Mouse (Mus musculus): Measurements from ENCODE around the gene Pglyrp2. TPM values are rescaled to one million over a fixed set of nuclear protein-coding genes. Genes with fewer than 3 reads are reported as not detected.

The Pglyrp2 gene
- polyA plus RNA-seq, 1 experiment = 2.0 TPM

GRCm38 (mm10) chr17:32445016-32445415, 21.0 kb upstream of the Pglyrp2 start:
- TF ChIP-seq FLI1 (IDR thresholded peaks at IDR 0.05; ENCODE audit: low read length) (no peak), GATA1 (IDR thresholded peaks at IDR 0.05; ENCODE audit: borderline replicate concordance, low read length) (no peak)
- Histone ChIP-seq H3K4me1 (no peaks in the 10 kb centered on the region), H3K9me3 (peaks cover 33% of the 10 kb centered on the region), H3K4me3 (replicated peaks) (no peak overlapping the region), H3K27me3 (replicated peaks) (peaks cover 42% of the 10 kb centered on the region), H3K36me3 (replicated peaks; ENCODE audit: low read length) (no peaks in the 10 kb centered on the region)

- no peaks in the 10 kb centered on the region for H3K36me3 ChIP-seq (replicated peaks; ENCODE audit: low read length)
- H3K4me3 ChIP-seq (replicated peaks) = no peak overlapping the region
- TF ChIP-seq FLI1 (IDR thresholded peaks at IDR 0.05; ENCODE audit: low read length) (no peak), GATA1 (IDR thresholded peaks at IDR 0.05; ENCODE audit: borderline replicate concordance, low read length) (no peak)
- H3K9me3 ChIP-seq = peaks cover 16% of the 10 kb centered on the region
- no peaks in the 10 kb centered on the region for H3K4me1 ChIP-seq
- H3K27me3 ChIP-seq (replicated peaks) = peaks cover 38% of the 10 kb centered on the region
These were observed 19.3 kb upstream of the Pglyrp2 start for GRCm38 (mm10) chr17:32443245-32443644.

GRCm38 (mm10) chr17:32437106-32437505, 13.1 kb upstream of the Pglyrp2 start:
- Histone ChIP-seq H3K4me1 (peaks cover 11% of the 10 kb centered on the region), H3K27me3 (replicated peaks) (peaks cover 15% of the 10 kb centered on the region), H3K36me3 (replicated peaks; ENCODE audit: low read length) (no peaks in the 10 kb centered on the region), H3K9me3 (no peaks in the 10 kb centered on the region), H3K4me3 (replicated peaks) (no peak overlapping the region)
- TF ChIP-seq GATA1 (IDR thresholded peaks at IDR 0.05; ENCODE audit: borderline replicate concordance, low read length) = no peak

- H3K9me3 ChIP-seq = no peaks in the 10 kb centered on the region
- peaks cover 3% of the 10 kb centered on the region for H3K27me3 ChIP-seq (replicated peaks)
- TF ChIP-seq GATA1 (IDR thresholded peaks at IDR 0.05; ENCODE audit: borderline replicate concordance, low read length) (no peak), FLI1 (IDR thresholded peaks at IDR 0.05; ENCODE audit: low read length) (no peak)
These were observed 11.2 kb upstream of the Pglyrp2 start for GRCm38 (mm10) chr17:32435151-32435550.

GRCm38 (mm10) chr17:32434324-32434723, 10.4 kb upstream of the Pglyrp2 start:
- no peaks in the 10 kb centered on the region for H3K9me3 ChIP-seq
- TF ChIP-seq FLI1 (IDR thresholded peaks at IDR 0.05; ENCODE audit: low read length) (no peak), GATA1 (IDR thresholded peaks at IDR 0.05; ENCODE audit: borderline replicate concordance, low read length) (no peak)
- no peak overlapping the region for H3K4me3 ChIP-seq (replicated peaks)
- peaks cover 14% of the 10 kb centered on the region for H3K4me1 ChIP-seq
- no peaks in the 10 kb centered on the region for H3K36me3 ChIP-seq (replicated peaks; ENCODE audit: low read length)
- H3K27me3 ChIP-seq (replicated peaks) = peaks cover 2% of the 10 kb centered on the region

More at GRCm38 (mm10) chr17:32435151-32435550, 11.2 kb upstream of the Pglyrp2 start:
- Histone ChIP-seq H3K4me1 (peaks cover 14% of the 10 kb centered on the region), H3K4me3 (replicated peaks) (no peak overlapping the region), H3K36me3 (replicated peaks; ENCODE audit: low read length) (no peaks in the 10 kb centered on the region)

- Histone ChIP-seq H3K4me3 (replicated peaks) (no peak overlapping the region), H3K27me3 (replicated peaks) (no peaks in the 10 kb centered on the region), H3K36me3 (replicated peaks; ENCODE audit: low read length) (no peaks in the 10 kb centered on the region), H3K4me1 (peaks cover 12% of the 10 kb centered on the region), H3K9me3 (no peaks in the 10 kb centered on the region)
- TF ChIP-seq GATA1 (IDR thresholded peaks at IDR 0.05; ENCODE audit: borderline replicate concordance, low read length) (no peak), FLI1 (IDR thresholded peaks at IDR 0.05; ENCODE audit: low read length) (no peak)
These were observed 8.0 kb upstream of the Pglyrp2 start for GRCm38 (mm10) chr17:32431972-32432371.

GRCm38 (mm10) chr17:32426610-32427009, 2.6 kb upstream of the Pglyrp2 start:
- TF ChIP-seq FLI1 (IDR thresholded peaks at IDR 0.05; ENCODE audit: low read length) (no peak), GATA1 (IDR thresholded peaks at IDR 0.05; ENCODE audit: borderline replicate concordance, low read length) (no peak)
- H3K4me1 ChIP-seq = peaks cover 37% of the 10 kb centered on the region
- H3K27me3 ChIP-seq (replicated peaks) = no peaks in the 10 kb centered on the region
- H3K4me3 ChIP-seq (replicated peaks) = no peak overlapping the region
- H3K36me3 ChIP-seq (replicated peaks; ENCODE audit: low read length) = no peaks in the 10 kb centered on the region
- H3K9me3 ChIP-seq = no peaks in the 10 kb centered on the region

GRCm38 (mm10) chr17:32420781-32421180, 3.2 kb downstream of the Pglyrp2 start:
- Histone ChIP-seq H3K4me1 (peaks cover 54% of the 10 kb centered on the region), H3K4me3 (replicated peaks) (no peak overlapping the region), H3K36me3 (replicated peaks; ENCODE audit: low read length) (peaks cover 7% of the 10 kb centered on the region), H3K9me3 (no peaks in the 10 kb centered on the region), H3K27me3 (replicated peaks) (no peaks in the 10 kb centered on the region)
- TF ChIP-seq GATA1 (IDR thresholded peaks at IDR 0.05; ENCODE audit: borderline replicate concordance, low read length) (no peak), FLI1 (IDR thresholded peaks at IDR 0.05; ENCODE audit: low read length) (no peak)

- Histone ChIP-seq H3K9me3 (no peaks in the 10 kb centered on the region), H3K4me1 (peaks cover 56% of the 10 kb centered on the region), H3K27me3 (replicated peaks) (no peaks in the 10 kb centered on the region), H3K36me3 (replicated peaks; ENCODE audit: low read length) (peaks cover 7% of the 10 kb centered on the region), H3K4me3 (replicated peaks) (no peak overlapping the region)
- TF ChIP-seq FLI1 (IDR thresholded peaks at IDR 0.05; ENCODE audit: low read length) (no peak), GATA1 (IDR thresholded peaks at IDR 0.05; ENCODE audit: borderline replicate concordance, low read length) (no peak)
These were observed 4.0 kb downstream of the Pglyrp2 start for GRCm38 (mm10) chr17:32419989-32420388.

GRCm38 (mm10) chr17:32416771-32417170, 7.2 kb downstream of the Pglyrp2 start:
- TF ChIP-seq GATA1 (IDR thresholded peaks at IDR 0.05; ENCODE audit: borderline replicate concordance, low read length) (no peak), FLI1 (IDR thresholded peaks at IDR 0.05; ENCODE audit: low read length) (no peak)
- H3K27me3 ChIP-seq (replicated peaks) = no peaks in the 10 kb centered on the region
- H3K4me3 ChIP-seq (replicated peaks) = no peak overlapping the region
- no peaks in the 10 kb centered on the region for H3K9me3 ChIP-seq
- peaks cover 22% of the 10 kb centered on the region for H3K36me3 ChIP-seq (replicated peaks; ENCODE audit: low read length)
- peaks cover 39% of the 10 kb centered on the region for H3K4me1 ChIP-seq

Measured in megakaryocyte, embryonic 14.5 days (primary cell).